Mouse (Mus musculus) left cerebral cortex, adult 2 months (tissue): Measurements from ENCODE around the gene Hspbp1. TPM values are rescaled to one million over a fixed set of nuclear protein-coding genes. Genes with fewer than 3 reads are reported as not detected.

ENCODE experiments used
- DNase-seq, 2 experiments: peaks; one replicate each; pipeline ENCODE4 v3.0.0; 2021 to 2022; ENCODE audit warnings: low spot score in 2 of 2, mixed read lengths in 1 of 2; ENCODE audit errors: extremely low spot score in 1 of 2
- H3K27ac ChIP-seq: fragments of 200-600 bp; 2 replicates; pipeline ENCODE4 v1.8.1; 2022
- H3K4me3 ChIP-seq: fragments of 200-600 bp; 2 replicates; pipeline ENCODE4 v1.8.1; 2022
- CTCF ChIP-seq: fragments of 200-600 bp; IDR thresholded peaks from 2 replicates; pipeline ENCODE4 v1.8.1; 2022; ENCODE audit warnings: antibody characterized with exemption, mild to moderate bottlenecking, moderate library complexity
- intact Hi-C: fragments of 180-260 bp; cut with DNase I; formaldehyde crosslinking; loops from one replicate; pipeline ENCODE4 v1.15.1; 2025
- total RNA-seq, 2 experiments: library from RNA; stranded (reverse); gene quantifications; 2 replicates each; pipeline ENCODE4 v1.2.3; 2021

The Hspbp1 gene
- total RNA-seq, 2 experiments from 2014 or later = 99.9 to 102 TPM

DNA sequence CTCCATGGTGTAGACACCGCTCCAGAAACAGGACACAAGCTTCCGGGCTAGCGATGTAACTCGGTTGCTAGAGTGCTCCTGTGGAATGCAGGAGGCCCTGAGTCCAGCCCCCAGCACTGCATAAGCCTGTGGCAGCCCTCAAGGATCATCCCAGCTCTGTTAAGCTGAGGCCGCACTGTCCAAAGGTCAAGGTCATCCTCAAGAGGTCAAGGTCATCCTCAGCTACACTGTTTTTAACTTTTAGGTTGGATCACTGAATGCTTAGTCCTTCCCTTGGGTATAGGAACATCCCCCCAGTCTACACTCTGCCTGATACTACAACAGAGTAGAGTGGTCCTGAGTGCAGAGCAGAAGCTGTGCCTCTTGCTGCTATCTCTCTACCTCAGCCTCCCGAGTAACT is 8.1 kb upstream of the Hspbp1 start:
- TF ChIP-seq CTCF = no peak
- H3K4me3 ChIP-seq = no peak overlapping the region

GRCm38 (mm10) chr7:4690951-4691653 is 6.2 kb upstream of the Hspbp1 start:
- peak overlapping the region; percentile 95 for H3K27ac ChIP-seq
- peak; percentile 42 to 43 for DNase-seq
- peak overlapping the region; percentile 81 for H3K4me3 ChIP-seq
- TF ChIP-seq CTCF = no peak; the same call in 1 of the 2 replicates
- intact Hi-C loops = loop anchor here (1.0 kb wide), 1 partner anchor 32 kb away; the partner anchor contains the start of gene Ppp6r1

More for the DNA sequence above, 8.1 kb upstream of the Hspbp1 start:
- intact Hi-C loops = no loop called here
- no peak for DNase-seq
- no peak overlapping the region for H3K27ac ChIP-seq

GRCm38 (mm10) chr7:4690387-4690786 is 5.5 kb upstream of the Hspbp1 start, which contains the start of gene Brsk1:
Brsk1 (plus strand) TSS chr7:4690604.
- Histone ChIP-seq H3K4me3 (peak within 1 kb of the TSS; percentile 81), H3K27ac (peak within 1 kb of the TSS; percentile 95)
- no peak for TF ChIP-seq CTCF
- peak; percentile 84 to 87 for DNase-seq
- intact Hi-C loops = loop anchor here (1.0 kb wide), 1 partner anchor 31 kb away; the partner anchor contains the start of gene Ppp6r1

DNA sequence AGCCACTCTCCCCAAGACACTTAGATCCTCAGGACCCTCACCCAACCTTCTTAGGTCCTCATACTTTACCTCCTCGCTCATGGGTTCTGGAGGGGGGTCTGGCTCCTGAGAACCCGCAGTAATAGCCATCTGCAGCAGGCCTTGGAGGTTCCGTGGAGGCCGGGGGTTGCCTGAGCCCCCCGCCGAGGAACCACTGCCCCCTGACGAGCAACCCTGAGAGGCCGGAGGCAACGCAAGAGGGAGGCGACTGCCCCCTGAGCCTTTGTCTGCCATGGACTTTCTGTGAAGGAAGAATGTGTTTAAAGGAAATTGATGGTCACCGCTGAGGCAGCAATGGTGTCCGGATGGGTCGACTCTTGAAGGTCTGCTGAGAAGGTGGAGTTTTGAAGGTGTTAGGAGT is 665 bp downstream of the Hspbp1 start:
- peak overlapping the region; percentile 72 for H3K4me3 ChIP-seq
- DNase-seq = no peak
- no peak for TF ChIP-seq CTCF
- intact Hi-C loops = loop anchor here (2.0 kb wide), 1 partner anchor 25 kb away; the partner anchor contains the start of gene Ppp6r1
- peak overlapping the region; percentile 89 for H3K27ac ChIP-seq

DNA sequence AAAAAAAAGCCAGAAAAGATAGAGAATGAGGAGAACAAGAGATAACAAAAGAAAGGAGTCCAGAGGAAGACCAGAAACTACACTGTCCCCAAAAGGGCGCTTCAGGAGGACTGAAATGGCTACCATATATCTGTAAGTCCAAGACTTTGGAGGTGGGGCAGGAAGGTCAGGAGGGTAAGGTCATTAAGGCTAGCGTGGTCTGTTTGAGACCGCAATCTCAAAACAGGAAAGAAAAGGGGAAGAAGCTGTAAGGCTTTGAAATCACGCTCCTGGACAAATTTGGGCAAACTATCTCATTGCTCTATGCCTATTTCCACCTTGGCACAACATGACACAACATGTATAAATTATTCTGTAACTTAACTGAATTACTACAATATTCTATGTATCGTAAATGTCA is 1.6 kb downstream of the Hspbp1 start:
- intact Hi-C loops = no loop called here
- Histone ChIP-seq H3K4me3 (peak overlapping the region; percentile 72; the same call in 1 of the 2 replicates), H3K27ac (no peak overlapping the region)
- no peak for TF ChIP-seq CTCF
- DNase-seq = no peak

GRCm38 (mm10) chr7:4675200-4675599 is 9.7 kb downstream of the Hspbp1 start:
- no peak overlapping the region for H3K27ac ChIP-seq
- intact Hi-C loops = no loop called here
- no peak for TF ChIP-seq CTCF
- no peak overlapping the region for H3K4me3 ChIP-seq
- no peak for DNase-seq

- TF ChIP-seq CTCF = no peak
- intact Hi-C loops = no loop called here
- no peak overlapping the region for H3K27ac ChIP-seq
- H3K4me3 ChIP-seq = no peak overlapping the region
- no peak for DNase-seq
These were observed 10.6 kb downstream of the Hspbp1 start for GRCm38 (mm10) chr7:4674114-4674731.

GRCm38 (mm10) chr7:4671956-4672355 is 12.9 kb downstream of the Hspbp1 start:
- Histone ChIP-seq H3K27ac (no peak overlapping the region), H3K4me3 (no peak overlapping the region)
- DNase-seq = no peak
- intact Hi-C loops = no loop called here
- no peak for TF ChIP-seq CTCF

- no peak for DNase-seq
- no peak for TF ChIP-seq CTCF
- intact Hi-C loops = no loop called here
- H3K27ac ChIP-seq = no peak overlapping the region
- H3K4me3 ChIP-seq = no peak overlapping the region
These were observed 14.1 kb downstream of the Hspbp1 start for GRCm38 (mm10) chr7:4670655-4671255.

DNA sequence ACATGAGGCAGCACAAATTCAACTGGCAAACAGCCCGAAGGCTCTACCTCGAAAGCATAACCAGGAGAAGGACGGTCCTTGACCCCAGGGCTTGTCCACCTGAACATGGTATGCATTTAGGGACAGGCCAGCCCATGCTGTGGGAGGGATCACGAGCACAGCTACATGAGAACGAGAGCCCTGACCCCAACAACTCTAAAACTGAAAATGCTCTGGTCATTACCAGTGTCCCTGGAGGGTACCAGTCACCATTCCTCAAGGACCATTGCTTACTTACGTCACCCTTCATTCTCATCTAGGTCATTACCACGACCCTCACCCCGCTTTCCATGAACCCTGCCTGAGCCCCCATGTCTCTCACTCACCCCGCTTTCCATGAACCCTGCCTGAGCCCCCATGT is 15.7 kb downstream of the Hspbp1 start:
- no peak for TF ChIP-seq CTCF
- no peak overlapping the region for H3K4me3 ChIP-seq
- H3K27ac ChIP-seq = no peak overlapping the region
- intact Hi-C loops = no loop called here
- DNase-seq = no peak

GRCm38 (mm10) chr7:4668506-4668905 is 16.4 kb downstream of the Hspbp1 start:
- Histone ChIP-seq H3K4me3 (no peak overlapping the region), H3K27ac (no peak overlapping the region)
- no peak for TF ChIP-seq CTCF
- DNase-seq = no peak
- intact Hi-C loops = no loop called here

DNA sequence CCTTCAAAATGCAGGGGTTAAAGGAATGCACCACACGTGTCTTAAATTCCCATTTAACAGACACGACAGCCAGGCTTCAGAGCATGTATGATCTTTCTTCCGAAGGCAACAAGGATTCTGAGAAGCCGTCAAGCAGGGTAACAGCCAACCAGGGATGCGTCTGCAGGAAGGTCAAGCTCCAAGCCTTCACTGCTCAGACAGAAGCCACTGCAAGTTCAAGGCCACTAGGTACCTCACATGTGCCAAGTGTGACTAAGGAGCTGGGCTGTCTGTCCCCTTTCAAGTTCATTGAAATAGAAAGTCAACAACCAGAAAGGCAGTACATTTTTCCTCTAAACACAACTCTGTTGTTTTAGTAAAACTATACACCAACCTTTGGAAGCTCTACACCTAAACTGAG is 18.0 kb downstream of the Hspbp1 start:
- no peak overlapping the region for H3K4me3 ChIP-seq
- H3K27ac ChIP-seq = no peak overlapping the region
- no peak for DNase-seq
- intact Hi-C loops = no loop called here
- no peak for TF ChIP-seq CTCF
